Mouse (Mus musculus) erythroblast, adult 5-6 weeks (primary cell): ENCODE data around the gene Cdkl3. TPM values are rescaled to one million over a fixed set of nuclear protein-coding genes. Genes with fewer than 3 reads are reported as not detected.
A peak's percentile ranks its signal among the peaks of the same experiment; 100 is the strongest.

Experiments
- ATAC-seq: replicated peaks from 2 replicates; pipeline ENCODE4 v1.8.0; 2016; ENCODE audit warnings: moderate number of reproducible peaks, mild to moderate bottlenecking, moderate TSS enrichment, inconsistent platforms; ENCODE audit not compliant: poor library complexity, low FRiP score, severe bottlenecking
- total RNA-seq, 2 experiments: library from RNA; stranded (forward) in 1 of 2; stranded (reverse) in 1 of 2; fragments of 150-400 nt in 1 of 2; fragments of 200-764, 138-1000 nt in 1 of 2; gene quantifications; 2 replicates each; pipeline versions ENCODE4 v1.2.3 to v1.2.4; 2015 to 2017; ENCODE audit warnings: low replicate concordance in 2 of 2

Gene Cdkl3
- total RNA-seq (2015; ENCODE audit: low replicate concordance) (1.7 TPM in 1 of 2 replicates, not detected in the other), total RNA-seq (2017; ENCODE audit: low replicate concordance) (0.98 TPM in 1 of 2 replicates, not detected in the other)

GRCm38 (mm10) chr11:52003772-52004528, at the start of gene Cdkl3:
Gene Cdkl3 (plus strand): TSS chr11:52004221.
- ATAC-seq, result peak; percentile 80

- ATAC-seq, result no peak
Observed at GRCm38 (mm10) chr11:51956112-51956511, 47.9 kb upstream of the Cdkl3 start.

GRCm38 (mm10) chr11:51957760-51958159, 46.3 kb upstream of the Cdkl3 start:
- ATAC-seq, result no peak

GRCm38 (mm10) chr11:51959511-51959910, 44.5 kb upstream of the Cdkl3 start:
- ATAC-seq, result no peak

- no peak for ATAC-seq
Observed at GRCm38 (mm10) chr11:51960061-51960460, 44.0 kb upstream of the Cdkl3 start.

GRCm38 (mm10) chr11:51960967-51961471, 43.0 kb upstream of the Cdkl3 start:
- ATAC-seq, result no peak

- ATAC-seq, result no peak
Observed at GRCm38 (mm10) chr11:51961761-51962160, 42.3 kb upstream of the Cdkl3 start.

GRCm38 (mm10) chr11:51962277-51962676, 41.7 kb upstream of the Cdkl3 start:
- ATAC-seq, result no peak

GRCm38 (mm10) chr11:51966651-51967050, 37.4 kb upstream of the Cdkl3 start:
- ATAC-seq, result no peak

GRCm38 (mm10) chr11:51967443-51968401, 36.3 kb upstream of the Cdkl3 start, which contains the start of gene Cdkn2aipnl:
Gene Cdkn2aipnl (plus strand): TSS chr11:51967661.
- peak; percentile 99 for ATAC-seq

- no peak for ATAC-seq
Observed at GRCm38 (mm10) chr11:51968896-51969295, 35.1 kb upstream of the Cdkl3 start.

- ATAC-seq, result no peak
Observed at GRCm38 (mm10) chr11:51969511-51969910, 34.5 kb upstream of the Cdkl3 start.

- no peak for ATAC-seq
Observed at GRCm38 (mm10) chr11:51971644-51972043, 32.4 kb upstream of the Cdkl3 start.

GRCm38 (mm10) chr11:51999611-52000289, 4.3 kb upstream of the Cdkl3 start:
- ATAC-seq, result peak; percentile 34

- peak; percentile 77 for ATAC-seq
Observed at GRCm38 (mm10) chr11:52000290-52000962, 3.6 kb upstream of the Cdkl3 start, which contains the start of gene Ube2b. Gene Ube2b (minus strand): TSS chr11:52000762.

GRCm38 (mm10) chr11:52001341-52001740, 2.7 kb upstream of the Cdkl3 start:
- no peak for ATAC-seq

GRCm38 (mm10) chr11:52001861-52002260, 2.2 kb upstream of the Cdkl3 start:
- no peak for ATAC-seq

GRCm38 (mm10) chr11:52002842-52003504, 1.0 kb upstream of the Cdkl3 start:
- no peak for ATAC-seq

- no peak for ATAC-seq
Observed at GRCm38 (mm10) chr11:52003505-52003771, 583 bp upstream of the Cdkl3 start.
